Mouse (Mus musculus): ENCODE results near the gene C530008M17Rik. TPM values are rescaled to one million over a fixed set of nuclear protein-coding genes. Genes with fewer than 3 reads are reported as not detected.

The C530008M17Rik gene
- polyA plus RNA-seq, 1 experiment: 29.1 TPM

DNA sequence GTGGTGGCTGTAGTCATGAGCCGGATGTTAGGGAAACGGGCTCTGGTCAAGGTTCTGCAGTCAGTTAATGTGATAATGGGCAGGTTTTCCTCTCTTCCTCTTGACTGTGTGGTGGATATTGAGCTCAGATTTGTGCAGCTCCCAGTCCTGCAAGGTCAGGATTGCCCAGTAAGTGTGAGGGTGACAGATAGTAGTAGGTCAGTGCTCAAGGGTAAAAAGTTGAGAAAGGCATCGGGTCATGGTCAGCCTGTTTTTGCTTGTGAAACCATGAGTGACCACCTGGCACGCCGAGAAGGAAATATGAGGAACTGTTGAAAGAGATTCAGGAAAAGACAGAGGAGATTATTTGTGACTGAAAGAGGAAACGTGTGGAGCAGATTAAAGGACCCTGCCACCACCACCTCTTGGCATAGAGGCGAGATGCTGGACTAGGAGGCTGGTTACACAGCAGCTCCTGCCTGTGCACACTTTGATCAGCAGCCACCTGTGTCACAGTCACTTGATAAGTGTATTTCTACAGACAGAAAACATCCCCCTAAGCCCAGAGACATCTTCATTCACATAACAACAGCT, 127.9 kb downstream of the C530008M17Rik start:
- no peak for DNase-seq
- H3K4me1 ChIP-seq (ENCODE audit: control insufficient read depth, insufficient read depth, low read length): no peaks in the 10 kb centered on the region
- TF ChIP-seq POLR2A (IDR thresholded peaks at IDR 0.05; ENCODE audit: borderline replicate concordance, insufficient read depth, low read length) (no peak), CTCF (IDR thresholded peaks at IDR 0.05; ENCODE audit: borderline replicate concordance, insufficient read depth, low read depth, low read length) (no peak)
- H3K27me3 ChIP-seq (ENCODE audit: control insufficient read depth, insufficient read depth, low read length): no peaks in the 10 kb centered on the region; the same call in 1 of the 2 replicates
- WGBS: 88% methylated on average over 7 of the region's 7 CpGs
- H3K27ac ChIP-seq (ENCODE audit: insufficient read depth, low read length): no peak overlapping the region
- no peak overlapping the region for H3K4me3 ChIP-seq (replicated peaks; ENCODE audit: insufficient read depth, low read depth, low read length)

DNA sequence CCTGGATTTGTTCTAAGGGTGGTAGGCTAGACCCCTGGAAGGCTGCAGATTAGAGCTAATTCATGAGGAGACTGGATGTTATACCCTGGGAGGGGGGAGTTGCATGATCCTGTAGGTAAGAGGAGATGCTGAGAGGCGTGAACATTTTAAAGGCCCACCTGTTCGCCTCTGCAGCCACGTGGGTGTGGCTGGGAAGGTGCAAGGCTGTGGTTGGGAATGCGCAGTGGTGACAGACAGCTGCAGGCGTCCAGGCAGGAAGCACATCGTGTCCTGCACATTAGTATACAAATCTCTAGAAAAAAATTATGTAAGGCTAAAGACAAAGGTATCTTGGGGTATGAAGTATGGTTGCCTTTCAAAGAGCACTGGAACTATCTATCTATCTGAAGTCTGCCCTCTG, 128.7 kb downstream of the C530008M17Rik start:
- Histone ChIP-seq H3K27ac (ENCODE audit: insufficient read depth, low read length) (no peak overlapping the region), H3K4me1 (ENCODE audit: control insufficient read depth, insufficient read depth, low read length) (no peaks in the 10 kb centered on the region), H3K4me3 (replicated peaks; ENCODE audit: insufficient read depth, low read depth, low read length) (no peak overlapping the region), H3K27me3 (ENCODE audit: control insufficient read depth, insufficient read depth, low read length) (no peaks in the 10 kb centered on the region; the same call in 1 of the 2 replicates)
- DNase-seq: no peak
- no peak for TF ChIP-seq CTCF (IDR thresholded peaks at IDR 0.05; ENCODE audit: borderline replicate concordance, insufficient read depth, low read depth, low read length)
- no peak for TF ChIP-seq POLR2A (IDR thresholded peaks at IDR 0.05; ENCODE audit: borderline replicate concordance, insufficient read depth, low read length)
- 89% methylated on average over 6 of the region's 6 CpGs for WGBS

DNA sequence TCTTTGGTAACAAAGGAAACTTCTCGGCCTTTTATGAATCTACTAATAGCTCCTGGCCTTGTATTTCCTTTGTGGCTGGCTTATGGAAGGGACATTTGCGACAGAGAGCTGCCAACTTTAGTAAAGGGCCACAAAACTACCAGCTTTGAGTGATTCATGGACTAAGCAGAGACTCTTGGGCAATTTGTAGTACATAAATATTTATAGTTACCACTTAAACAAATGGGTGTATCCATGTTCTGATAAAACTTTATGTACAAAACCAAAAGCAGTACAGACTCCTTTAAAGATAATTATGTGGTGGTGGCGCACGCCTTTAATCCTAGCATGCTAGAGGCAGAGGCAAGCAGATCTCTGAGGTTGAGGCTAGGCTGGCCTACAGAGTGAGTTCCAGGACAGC, 133.6 kb downstream of the C530008M17Rik start:
- Histone ChIP-seq H3K4me3 (replicated peaks; ENCODE audit: insufficient read depth, low read depth, low read length) (no peak overlapping the region), H3K27ac (ENCODE audit: insufficient read depth, low read length) (no peak overlapping the region), H3K27me3 (ENCODE audit: control insufficient read depth, insufficient read depth, low read length) (no peaks in the 10 kb centered on the region), H3K4me1 (ENCODE audit: control insufficient read depth, insufficient read depth, low read length) (no peaks in the 10 kb centered on the region)
- DNase-seq: no peak
- TF ChIP-seq POLR2A (IDR thresholded peaks at IDR 0.05; ENCODE audit: borderline replicate concordance, insufficient read depth, low read length) (no peak), CTCF (IDR thresholded peaks at IDR 0.05; ENCODE audit: borderline replicate concordance, insufficient read depth, low read depth, low read length) (no peak)
- 97% methylated on average over 4 of the region's 4 CpGs for WGBS

- DNase-seq: no peak
- Histone ChIP-seq H3K27ac (ENCODE audit: insufficient read depth, low read length) (no peak overlapping the region), H3K4me1 (ENCODE audit: control insufficient read depth, insufficient read depth, low read length) (no peaks in the 10 kb centered on the region; the same call in 1 of the 2 replicates), H3K27me3 (ENCODE audit: control insufficient read depth, insufficient read depth, low read length) (no peaks in the 10 kb centered on the region), H3K4me3 (replicated peaks; ENCODE audit: insufficient read depth, low read depth, low read length) (no peak overlapping the region)
- TF ChIP-seq CTCF (IDR thresholded peaks at IDR 0.05; ENCODE audit: borderline replicate concordance, insufficient read depth, low read depth, low read length): no peak
- no peak for TF ChIP-seq POLR2A (IDR thresholded peaks at IDR 0.05; ENCODE audit: borderline replicate concordance, insufficient read depth, low read length)
- WGBS: 86% methylated on average over 4 of the region's 4 CpGs
Observed at GRCm38 (mm10) chr5:76791280-76791679, 135.0 kb downstream of the C530008M17Rik start.

DNA sequence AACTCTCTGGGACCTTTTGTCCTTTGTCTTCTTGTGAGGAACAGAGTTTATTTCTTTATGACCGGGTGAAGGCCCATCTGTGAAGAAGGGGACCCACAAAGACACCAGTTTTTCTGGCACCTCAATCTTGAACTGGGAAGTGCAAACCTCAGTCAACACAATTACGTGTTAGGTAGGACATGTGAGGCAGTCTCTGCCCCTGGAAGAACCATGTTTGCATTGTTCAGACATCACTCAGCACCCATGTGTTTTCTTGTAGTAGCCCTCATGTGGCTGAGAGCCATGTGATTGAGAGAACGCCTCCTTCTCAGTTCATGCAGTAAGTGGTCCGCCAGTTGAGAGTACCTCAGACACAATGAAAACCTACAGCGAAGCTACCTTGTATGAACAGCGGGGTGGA, 136.4 kb downstream of the C530008M17Rik start:
- no peaks in the 10 kb centered on the region; the same call in 1 of the 2 replicates for H3K4me1 ChIP-seq (ENCODE audit: control insufficient read depth, insufficient read depth, low read length)
- H3K27ac ChIP-seq (ENCODE audit: insufficient read depth, low read length): no peak overlapping the region
- no peak overlapping the region for H3K4me3 ChIP-seq (replicated peaks; ENCODE audit: insufficient read depth, low read depth, low read length)
- no peaks in the 10 kb centered on the region for H3K27me3 ChIP-seq (ENCODE audit: control insufficient read depth, insufficient read depth, low read length)
- no peak for DNase-seq
- TF ChIP-seq POLR2A (IDR thresholded peaks at IDR 0.05; ENCODE audit: borderline replicate concordance, insufficient read depth, low read length): no peak
- TF ChIP-seq CTCF (IDR thresholded peaks at IDR 0.05; ENCODE audit: borderline replicate concordance, insufficient read depth, low read depth, low read length): no peak
- WGBS: 97% methylated on average over 6 of the region's 6 CpGs

GRCm38 (mm10) chr5:76798043-76798442, 141.7 kb downstream of the C530008M17Rik start:
- no peak overlapping the region for H3K4me3 ChIP-seq (replicated peaks; ENCODE audit: insufficient read depth, low read depth, low read length)
- no peak overlapping the region for H3K27ac ChIP-seq (ENCODE audit: insufficient read depth, low read length)
- WGBS: 96% methylated on average over 8 of the region's 8 CpGs
- no peak for DNase-seq
- no peaks in the 10 kb centered on the region; the same call in 1 of the 2 replicates for H3K4me1 ChIP-seq (ENCODE audit: control insufficient read depth, insufficient read depth, low read length)
- TF ChIP-seq CTCF (IDR thresholded peaks at IDR 0.05; ENCODE audit: borderline replicate concordance, insufficient read depth, low read depth, low read length) (no peak), POLR2A (IDR thresholded peaks at IDR 0.05; ENCODE audit: borderline replicate concordance, insufficient read depth, low read length) (no peak)
- no peaks in the 10 kb centered on the region for H3K27me3 ChIP-seq (ENCODE audit: control insufficient read depth, insufficient read depth, low read length)

- DNase-seq: no peak
- TF ChIP-seq CTCF (IDR thresholded peaks at IDR 0.05; ENCODE audit: borderline replicate concordance, insufficient read depth, low read depth, low read length) (no peak), POLR2A (IDR thresholded peaks at IDR 0.05; ENCODE audit: borderline replicate concordance, insufficient read depth, low read length) (no peak)
- H3K27ac ChIP-seq (ENCODE audit: insufficient read depth, low read length): no peak overlapping the region
- no peaks in the 10 kb centered on the region for H3K27me3 ChIP-seq (ENCODE audit: control insufficient read depth, insufficient read depth, low read length)
- no peak overlapping the region for H3K4me3 ChIP-seq (replicated peaks; ENCODE audit: insufficient read depth, low read depth, low read length)
- 50% methylated on average over 10 of the region's 10 CpGs for WGBS
- no peaks in the 10 kb centered on the region; the same call in 1 of the 2 replicates for H3K4me1 ChIP-seq (ENCODE audit: control insufficient read depth, insufficient read depth, low read length)
Observed at GRCm38 (mm10) chr5:76799471-76799870, 143.2 kb downstream of the C530008M17Rik start.

GRCm38 (mm10) chr5:76809031-76809430, 152.7 kb downstream of the C530008M17Rik start:
- TF ChIP-seq CTCF (IDR thresholded peaks at IDR 0.05; ENCODE audit: borderline replicate concordance, insufficient read depth, low read depth, low read length) (no peak), POLR2A (IDR thresholded peaks at IDR 0.05; ENCODE audit: borderline replicate concordance, insufficient read depth, low read length) (no peak)
- no peak overlapping the region for H3K27ac ChIP-seq (ENCODE audit: insufficient read depth, low read length)
- H3K4me1 ChIP-seq (ENCODE audit: control insufficient read depth, insufficient read depth, low read length): no peaks in the 10 kb centered on the region
- 95% methylated on average over 6 of the region's 6 CpGs for WGBS
- no peaks in the 10 kb centered on the region for H3K27me3 ChIP-seq (ENCODE audit: control insufficient read depth, insufficient read depth, low read length)
- no peak for DNase-seq
- no peak overlapping the region for H3K4me3 ChIP-seq (replicated peaks; ENCODE audit: insufficient read depth, low read depth, low read length)

All from cerebellum, adult 2 months (tissue).